Mouse (Mus musculus) bone marrow macrophage, adult 2 months (primary cell): ENCODE measurements around the gene Lims1.

Source experiments
- CTCF ChIP-seq: IDR thresholded peaks from 2 replicates; pipeline ENCODE4 v1.5.1; 2012; ENCODE audit warnings: low read depth, mild to moderate bottlenecking, low read length, moderate library complexity
- POLR2A ChIP-seq: IDR thresholded peaks from 2 replicates; pipeline ENCODE4 v1.6.1; 2012; ENCODE audit warnings: mild to moderate bottlenecking, low read depth, low read length, borderline replicate concordance

DNA sequence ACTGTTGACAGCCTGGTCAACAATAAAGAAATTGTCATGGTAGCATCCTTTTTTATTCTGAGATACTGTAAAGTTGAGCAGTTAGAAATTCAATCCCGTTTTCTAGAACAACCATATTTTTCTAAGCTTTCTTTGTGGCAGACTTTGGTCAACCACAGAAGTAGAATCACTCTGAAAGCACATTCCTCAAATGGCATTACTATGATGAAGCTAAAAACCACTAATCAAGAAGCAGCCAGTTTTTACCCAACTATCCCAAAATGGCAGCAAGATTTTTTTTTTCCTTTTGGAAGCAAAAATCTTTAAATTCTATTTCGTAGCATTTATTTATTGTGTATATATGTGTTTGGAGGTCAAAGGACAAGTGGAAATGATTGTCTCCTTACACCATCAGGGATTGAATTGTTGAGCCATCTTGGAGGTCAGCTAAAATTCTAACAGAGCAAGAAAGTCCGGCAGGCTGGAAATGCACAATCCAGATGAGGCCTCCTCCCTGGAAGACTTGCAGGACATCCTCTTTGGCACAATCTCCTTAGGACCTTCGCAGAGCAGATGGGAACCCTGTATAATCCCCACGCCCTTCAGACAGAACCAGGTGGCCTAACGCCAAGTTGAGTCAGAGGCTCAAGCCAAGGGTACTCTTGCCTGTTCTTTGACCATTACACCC is 772 bp upstream of the Lims1 start:
- TF ChIP-seq CTCF = no peak
- TF ChIP-seq POLR2A = no peak
